Mouse (Mus musculus) hindbrain, embryonic 11.5 days (tissue): ENCODE measurements around the gene Espl1. TPM values are rescaled to one million over a fixed set of nuclear protein-coding genes. Genes with fewer than 3 reads are reported as not detected.
A peak's percentile ranks its signal among the peaks of the same experiment; 100 is the strongest.

Experiments
- ATAC-seq: fragments of 200-750 bp; cut with Nextera tagmentation; 2 replicates; pipeline ENCODE4 v1.8.0; 2017; ENCODE audit warnings: mild to moderate bottlenecking, moderate TSS enrichment, moderate library complexity; ENCODE audit not compliant: low FRiP score
- DNase-seq: peaks from one replicate; pipeline ENCODE4 v3.0.0-alpha.2; 2015; ENCODE audit warnings: low spot score
- H3K27ac ChIP-seq: fragments of 300-500 bp; sonication (generic); 2 replicates; pipeline ENCODE4 v1.5.1; 2014; ENCODE audit warnings: mild to moderate bottlenecking, low read depth, low read length
- H3K27me3 ChIP-seq: fragments of 300-500 bp; sonication (generic); 2 replicates; pipeline ENCODE4 v1.6.1; 2014; ENCODE audit warnings: mild to moderate bottlenecking, low read length, moderate library complexity, mixed read lengths; ENCODE audit not compliant: control insufficient read depth, insufficient read depth
- H3K36me3 ChIP-seq: fragments of 300-500 bp; sonication (generic); 2 replicates; pipeline ENCODE4 v1.6.1; 2014; ENCODE audit warnings: mild to moderate bottlenecking, low read length, moderate library complexity, mixed read lengths; ENCODE audit not compliant: control insufficient read depth, insufficient read depth
- H3K4me1 ChIP-seq: fragments of 300-500 bp; sonication (generic); replicated peaks from 2 replicates; pipeline ENCODE4 v1.6.1; 2014; ENCODE audit warnings: low read length, mixed read lengths; ENCODE audit not compliant: control insufficient read depth, insufficient read depth
- H3K4me2 ChIP-seq: fragments of 300-500 bp; sonication (generic); replicated peaks from 2 replicates; pipeline ENCODE4 v1.6.1; 2014; ENCODE audit warnings: mild to moderate bottlenecking, low read depth, low read length
- H3K4me3 ChIP-seq: fragments of 300-500 bp; sonication (generic); 2 replicates; pipeline ENCODE4 v1.5.1; 2014; ENCODE audit warnings: low read depth, low read length
- H3K9ac ChIP-seq: fragments of 300-500 bp; sonication (generic); 2 replicates; pipeline ENCODE4 v1.6.1; 2014; ENCODE audit warnings: low read depth, low read length
- H3K9me3 ChIP-seq: fragments of 300-500 bp; sonication (generic); 2 replicates; pipeline ENCODE4 v1.6.1; 2016; ENCODE audit warnings: low read length; ENCODE audit not compliant: control insufficient read depth
- WGBS: fragments of 180-500 bp; shearing (Covaris S2); extraction: QIAGEN DNeasy Blood & Tissue Kit; methylation state at CpG from one replicate; pipeline ENCODE4 v1.1.7; 2014; 5-methylcytosine and 5-hydroxymethylcytosine counted together
- polyA plus RNA-seq: library from polyadenylated mRNA; unstranded; fragments of >200 nt; fragmentation: Nextera tagmentation; extraction: Ambion mirVana; gene quantifications from 2 replicates; pipeline ENCODE4 v1.2.1, GENCODE M21; 2014

The Espl1 gene
- 21.8 and 30.8 TPM in 2 replicates for polyA plus RNA-seq

GRCm38 (mm10) chr15:102295633-102296367, at the start of gene Espl1:
Gene Espl1, plus strand, starts transcription at chr15:102296266.
- ATAC-seq (peak; percentile 99), DNase-seq (peak; percentile 97)
- Histone ChIP-seq H3K27me3 (no peaks in the 10 kb centered on the region), H3K27ac (no peak within 1 kb of the TSS), H3K4me3 (peak within 1 kb of the TSS; percentile 68), H3K9me3 (no peaks in the 10 kb centered on the region), H3K36me3 (0 out of 2 replicates have a peak, but pooled peaks cover 9% of the 10 kb centered on the region), H3K9ac (peak within 1 kb of the TSS; percentile 65), H3K4me2 (peak within 1 kb of the TSS; percentile 86), H3K4me1 (peaks cover 4% of the 10 kb centered on the region; the same call in 1 of the 2 replicates)
- 8% methylated on average over 25 of the region's 25 CpGs for WGBS

- DNase-seq (peak; percentile 94), ATAC-seq (peak; percentile 62)
- Histone ChIP-seq H3K4me2 (peak overlapping the region; percentile 98), H3K9ac (peak overlapping the region; percentile 44; the same call in 1 of the 2 replicates), H3K9me3 (no peaks in the 10 kb centered on the region), H3K36me3 (no peaks in the 10 kb centered on the region), H3K27ac (peak overlapping the region; percentile 62; the same call in 1 of the 2 replicates), H3K27me3 (peaks cover 71% of the 10 kb centered on the region), H3K4me1 (peaks cover 21% of the 10 kb centered on the region), H3K4me3 (peak overlapping the region; percentile 59)
- WGBS = under 1% methylated on average over 27 of the region's 35 CpGs
These were observed 49.2 kb upstream of the Espl1 start for GRCm38 (mm10) chr15:102246866-102247251.

- Histone ChIP-seq H3K9me3 (no peaks in the 10 kb centered on the region), H3K4me3 (peak overlapping the region; percentile 59), H3K9ac (peak overlapping the region; percentile 50), H3K36me3 (no peaks in the 10 kb centered on the region), H3K4me2 (peak overlapping the region; percentile 98), H3K4me1 (peaks cover 21% of the 10 kb centered on the region), H3K27ac (peak overlapping the region; percentile 62), H3K27me3 (peaks cover 69% of the 10 kb centered on the region)
- DNase-seq = peak; percentile 62
- WGBS = under 1% methylated on average over 59 of the region's 65 CpGs
- ATAC-seq = peak; percentile 55
These were observed 48.6 kb upstream of the Espl1 start for GRCm38 (mm10) chr15:102247252-102248130.

- Histone ChIP-seq H3K36me3 (no peaks in the 10 kb centered on the region), H3K27ac (peak overlapping the region; percentile 62), H3K9me3 (no peaks in the 10 kb centered on the region), H3K27me3 (peaks cover 61% of the 10 kb centered on the region), H3K4me1 (peaks cover 16% of the 10 kb centered on the region), H3K4me3 (peak overlapping the region; percentile 59), H3K9ac (peak overlapping the region; percentile 50), H3K4me2 (peak overlapping the region; percentile 98)
- ATAC-seq (no peak), DNase-seq (peak; percentile 34)
- WGBS = 4% methylated on average over 8 of the region's 8 CpGs
These were observed 47.8 kb upstream of the Espl1 start for GRCm38 (mm10) chr15:102248131-102248811.

- no peaks in the 10 kb centered on the region for H3K36me3 ChIP-seq
- DNase-seq = peak; percentile 29
- 0% methylated on average over 3 of the region's 3 CpGs for WGBS
- peak overlapping the region; percentile 19 for H3K4me2 ChIP-seq
- no peak for ATAC-seq
- H3K9ac ChIP-seq = no peak overlapping the region
- H3K9me3 ChIP-seq = no peaks in the 10 kb centered on the region
- peaks cover 14% of the 10 kb centered on the region for H3K4me1 ChIP-seq
- H3K4me3 ChIP-seq = no peak overlapping the region
- H3K27me3 ChIP-seq = peaks cover 56% of the 10 kb centered on the region
- H3K27ac ChIP-seq = peak overlapping the region; percentile 59; the same call in 1 of the 2 replicates
These were observed 47.3 kb upstream of the Espl1 start for GRCm38 (mm10) chr15:102248812-102249191.

- Histone ChIP-seq H3K4me3 (no peak overlapping the region), H3K27me3 (peaks cover 51% of the 10 kb centered on the region), H3K4me2 (peak overlapping the region; percentile 19), H3K9me3 (no peaks in the 10 kb centered on the region), H3K36me3 (no peaks in the 10 kb centered on the region), H3K27ac (peak overlapping the region; percentile 53), H3K9ac (peak overlapping the region; percentile 34; the same call in 1 of the 2 replicates), H3K4me1 (peaks cover 11% of the 10 kb centered on the region)
- 3% methylated on average over 13 of the region's 13 CpGs for WGBS
- no peak for ATAC-seq
- DNase-seq = peak; percentile 50
These were observed 46.8 kb upstream of the Espl1 start for GRCm38 (mm10) chr15:102249251-102249691.

- no peaks in the 10 kb centered on the region for H3K36me3 ChIP-seq
- H3K4me1 ChIP-seq = peaks cover 11% of the 10 kb centered on the region
- H3K4me2 ChIP-seq = no peak overlapping the region
- ATAC-seq = no peak
- H3K27me3 ChIP-seq = peaks cover 47% of the 10 kb centered on the region
- peak overlapping the region; percentile 53; the same call in 1 of the 2 replicates for H3K27ac ChIP-seq
- no peaks in the 10 kb centered on the region for H3K9me3 ChIP-seq
- H3K9ac ChIP-seq = no peak overlapping the region
- no peak overlapping the region for H3K4me3 ChIP-seq
- 44% methylated on average over 9 of the region's 9 CpGs for WGBS
- no peak for DNase-seq
These were observed 46.1 kb upstream of the Espl1 start for GRCm38 (mm10) chr15:102249967-102250366.

GRCm38 (mm10) chr15:102250521-102250920, 45.5 kb upstream of the Espl1 start:
- H3K9ac ChIP-seq = no peak overlapping the region
- no peaks in the 10 kb centered on the region for H3K36me3 ChIP-seq
- peaks cover 11% of the 10 kb centered on the region for H3K4me1 ChIP-seq
- WGBS = 49% methylated on average over 5 of the region's 5 CpGs
- no peaks in the 10 kb centered on the region for H3K9me3 ChIP-seq
- no peak overlapping the region for H3K4me2 ChIP-seq
- H3K4me3 ChIP-seq = no peak overlapping the region
- DNase-seq = no peak
- ATAC-seq = no peak
- peaks cover 46% of the 10 kb centered on the region for H3K27me3 ChIP-seq
- no peak overlapping the region for H3K27ac ChIP-seq
